8 mouse cellular contexts compared by ENCODE assay signal in genomic region chrX:42540756-42541053, GRCm38 (mm10). TPM values are rescaled to one million over a fixed set of nuclear protein-coding genes. Genes with fewer than 3 reads are reported as not detected.
DNase-seq lines count a peak whose midpoint lies in the region; ATAC-seq lines count a peak whose summit lies in the region.

No protein-coding gene starts in this region.

- H3K27me3 ChIP-seq in heart, embryonic 16.5 days (ENCODE audit: control insufficient read depth, insufficient read depth, low read length): no peaks in the 10 kb centered on the region
- no peaks in the 10 kb centered on the region for H3K27me3 ChIP-seq in liver, embryonic 16.5 days (ENCODE audit: control insufficient read depth, insufficient read depth, low read depth, low read length)
- H3K27me3 ChIP-seq in neural tube, embryonic 14.5 days (ENCODE audit: control insufficient read depth, insufficient read depth, low read length): no peaks in the 10 kb centered on the region

- H3K9ac ChIP-seq in heart, embryonic 16.5 days (ENCODE audit: low read length): peak overlapping the region; percentile 55; the same call in 1 of the 2 replicates
- H3K9ac ChIP-seq in liver, embryonic 16.5 days (ENCODE audit: low read depth, low read length): no peak overlapping the region
- no peak overlapping the region for H3K9ac ChIP-seq in neural tube, embryonic 14.5 days (replicated peaks; ENCODE audit: low read depth, low read length)

- peak overlapping the region; percentile 53 for H3K4me2 ChIP-seq in heart, embryonic 16.5 days (ENCODE audit: low read depth, low read length)
- H3K4me2 ChIP-seq in liver, embryonic 16.5 days (ENCODE audit: low read depth, low read length): peak overlapping the region; percentile 41; the same call in 1 of the 2 replicates
- H3K4me2 ChIP-seq in neural tube, embryonic 14.5 days (ENCODE audit: low read depth, low read length): no peak overlapping the region

- H3K9me3 ChIP-seq in heart, embryonic 16.5 days (replicated peaks; ENCODE audit: control insufficient read depth, low read length): no peaks in the 10 kb centered on the region
- H3K9me3 ChIP-seq in liver, embryonic 16.5 days (replicated peaks; ENCODE audit: control insufficient read depth, low read length): no peaks in the 10 kb centered on the region
- H3K9me3 ChIP-seq in neural tube, embryonic 14.5 days (ENCODE audit: control insufficient read depth, low read length): no peaks in the 10 kb centered on the region

- no peaks in the 10 kb centered on the region for H3K36me3 ChIP-seq in heart, embryonic 16.5 days (ENCODE audit: control insufficient read depth, insufficient read depth)
- no peaks in the 10 kb centered on the region for H3K36me3 ChIP-seq in liver, embryonic 16.5 days (ENCODE audit: control insufficient read depth, insufficient read depth)
- no peaks in the 10 kb centered on the region for H3K36me3 ChIP-seq in neural tube, embryonic 14.5 days (ENCODE audit: control insufficient read depth, insufficient read depth, low read length)

- H3K27ac ChIP-seq in heart, embryonic 16.5 days (ENCODE audit: low read length): no peak overlapping the region
- H3K27ac ChIP-seq in liver, embryonic 16.5 days (ENCODE audit: low read length): no peak overlapping the region
- H3K27ac ChIP-seq in neural tube, embryonic 14.5 days (ENCODE audit: low read depth, low read length): no peak overlapping the region

- 0 out of 2 replicates have a peak, but pooled peaks have one; percentile 63 for ATAC-seq in erythroid progenitor cell, adult 5-6 weeks (replicated peaks; ENCODE audit: low FRiP score, poor library complexity, severe bottlenecking)
- ATAC-seq in heart, embryonic 16.5 days (replicated peaks; ENCODE audit: extremely low read depth, insufficient read depth, low FRiP score): peak; percentile 69
- ATAC-seq in liver, embryonic 16.5 days (ENCODE audit: low read depth): no peak
- ATAC-seq in neural tube, embryonic 14.5 days (ENCODE audit: low read depth): 0 out of 2 replicates have a peak, but pooled peaks have one; percentile 44

- H3K4me1 ChIP-seq in heart, embryonic 16.5 days (ENCODE audit: control insufficient read depth, insufficient read depth, low read length): peaks cover 4% of the 10 kb centered on the region; the same call in 1 of the 2 replicates
- H3K4me1 ChIP-seq in liver, embryonic 16.5 days (ENCODE audit: control insufficient read depth, low read depth, low read length): no peaks in the 10 kb centered on the region
- H3K4me1 ChIP-seq in neural tube, embryonic 14.5 days (ENCODE audit: control insufficient read depth, insufficient read depth, low read length): no peaks in the 10 kb centered on the region

- WGBS in heart, embryonic 16.5 days: 32% methylated on average over 5 of the region's 5 CpGs
- 28% methylated on average over 5 of the region's 5 CpGs for WGBS in liver, embryonic 16.5 days (ENCODE audit: insufficient replicate concordance)
- WGBS in neural tube, embryonic 14.5 days: 33% methylated on average over 5 of the region's 5 CpGs

- peak; percentile 88 for DNase-seq in CD4-positive, CD25-positive, alpha-beta regulatory T cell, adult 2 months (ENCODE audit: low read depth, low spot score)
- peak; percentile 91 for DNase-seq in brain, adult 2 months (ENCODE audit: low read depth, low spot score)
- peak; percentile 62 for DNase-seq in kidney, postnatal 14 days
- peak; percentile 16 to 53 for DNase-seq in thymus, adult 18-20 months

- H3K4me3 ChIP-seq in heart, embryonic 16.5 days (ENCODE audit: low read length): peak overlapping the region; percentile 35
- H3K4me3 ChIP-seq in liver, embryonic 16.5 days (ENCODE audit: low read depth, low read length): no peak overlapping the region; the same call in 1 of the 2 replicates
- no peak overlapping the region for H3K4me3 ChIP-seq in neural tube, embryonic 14.5 days (ENCODE audit: low read depth, low read length)

RNA-seq across cellular contexts. Expression of gene Sh2d1a, which starts 38.5 kb away (rescaled TPM):
- 7.6 TPM in 1 of 2 replicates, not detected in the other for total RNA-seq in erythroid progenitor cell, adult 5-6 weeks (2015; ENCODE audit: low replicate concordance)
- 0.64 TPM in 1 of 2 replicates, not detected in the other for total RNA-seq in erythroid progenitor cell, adult 5-6 weeks (2017; ENCODE audit: low replicate concordance)
- polyA plus RNA-seq in heart, embryonic 16.5 days (2015; fragmentation: Nextera tagmentation; extraction: Ambion mirVana): 4.9 and 17.9 TPM in 2 replicates
- polyA plus RNA-seq in liver, embryonic 16.5 days (2015; fragmentation: Nextera tagmentation; extraction: Ambion mirVana): not detected in 2 replicates
- 4.9 and 5.6 TPM in 2 replicates for polyA plus RNA-seq in neural tube, embryonic 14.5 days (2014; fragmentation: Nextera tagmentation; extraction: Ambion mirVana)

RNA-seq across cellular contexts. Expression of gene Tex13c2, which starts 51.2 kb away (rescaled TPM):
- not detected in 2 replicates for total RNA-seq in erythroid progenitor cell, adult 5-6 weeks (2015; ENCODE audit: low replicate concordance)
- not detected in 2 replicates for total RNA-seq in erythroid progenitor cell, adult 5-6 weeks (2017; ENCODE audit: low replicate concordance)
- not detected in 2 replicates for polyA plus RNA-seq in heart, embryonic 16.5 days (2015; fragmentation: Nextera tagmentation; extraction: Ambion mirVana)
- not detected in 2 replicates for polyA plus RNA-seq in liver, embryonic 16.5 days (2015; fragmentation: Nextera tagmentation; extraction: Ambion mirVana)
- polyA plus RNA-seq in neural tube, embryonic 14.5 days (2014; fragmentation: Nextera tagmentation; extraction: Ambion mirVana): not detected in 2 replicates

Comparison
In these comparisons a context has a peak if more than half of its experiments do, and no peak if none do; other contexts are left out.
1. DNase-seq: peak in every context shown above with its lines; median percentile 91 in brain, adult 2 months; 88 in CD4-positive, CD25-positive, alpha-beta regulatory T cell, adult 2 months; 62 in kidney, postnatal 14 days; 34 in thymus, adult 18-20 months.